Mouse (Mus musculus) forebrain, embryonic 13.5 days (tissue): ENCODE data around the gene Asic2. TPM values are rescaled to one million over a fixed set of nuclear protein-coding genes. Genes with fewer than 3 reads are reported as not detected.

Experiments used
- ATAC-seq: fragments of 200-750 bp; cut with Nextera tagmentation; 2 replicates; pipeline ENCODE4 v1.8.0; 2017
- H3K27ac ChIP-seq: fragments of 300-500 bp; sonication (generic); 2 replicates; pipeline ENCODE4 v1.5.1; 2015; ENCODE audit warnings: inconsistent platforms, mild to moderate bottlenecking, moderate library complexity
- H3K27me3 ChIP-seq: fragments of 300-500 bp; sonication (generic); 2 replicates; pipeline ENCODE4 v1.6.1; 2015; ENCODE audit warnings: mild to moderate bottlenecking, inconsistent platforms
- H3K36me3 ChIP-seq: fragments of 300-500 bp; sonication (generic); 2 replicates; pipeline ENCODE4 v1.6.1; 2015; ENCODE audit warnings: mild to moderate bottlenecking, inconsistent platforms; ENCODE audit not compliant: poor library complexity, severe bottlenecking
- H3K4me1 ChIP-seq: fragments of 300-500 bp; sonication (generic); 2 replicates; pipeline ENCODE4 v1.6.1; 2015; ENCODE audit warnings: inconsistent platforms
- H3K4me2 ChIP-seq: fragments of 300-500 bp; sonication (generic); 2 replicates; pipeline ENCODE4 v1.6.1; 2015; ENCODE audit warnings: inconsistent platforms, mild to moderate bottlenecking, moderate library complexity
- H3K4me3 ChIP-seq: fragments of 300-500 bp; sonication (generic); 2 replicates; pipeline ENCODE4 v1.5.1; 2015; ENCODE audit warnings: mild to moderate bottlenecking, inconsistent platforms
- H3K9ac ChIP-seq: fragments of 300-500 bp; sonication (generic); 2 replicates; pipeline ENCODE4 v1.6.1; 2015; ENCODE audit warnings: mild to moderate bottlenecking, inconsistent platforms
- H3K9me3 ChIP-seq: fragments of 300-500 bp; sonication (generic); replicated peaks from 2 replicates; pipeline ENCODE4 v1.6.1; 2016; ENCODE audit warnings: inconsistent platforms
- WGBS: fragments of 180-500 bp; shearing (Covaris S2); methylation state at CpG from one replicate; pipeline ENCODE4 v1.1.7; 2015; 5-methylcytosine and 5-hydroxymethylcytosine counted together
- polyA plus RNA-seq: library from polyadenylated mRNA; unstranded; fragments of >200 nt; fragmentation: Nextera tagmentation; extraction: Ambion mirVana; gene quantifications from 2 replicates; pipeline ENCODE4 v1.2.1, GENCODE M21; 2015

Gene Asic2
- polyA plus RNA-seq, 1 experiment from 2014 or later: 2.3 TPM

DNA sequence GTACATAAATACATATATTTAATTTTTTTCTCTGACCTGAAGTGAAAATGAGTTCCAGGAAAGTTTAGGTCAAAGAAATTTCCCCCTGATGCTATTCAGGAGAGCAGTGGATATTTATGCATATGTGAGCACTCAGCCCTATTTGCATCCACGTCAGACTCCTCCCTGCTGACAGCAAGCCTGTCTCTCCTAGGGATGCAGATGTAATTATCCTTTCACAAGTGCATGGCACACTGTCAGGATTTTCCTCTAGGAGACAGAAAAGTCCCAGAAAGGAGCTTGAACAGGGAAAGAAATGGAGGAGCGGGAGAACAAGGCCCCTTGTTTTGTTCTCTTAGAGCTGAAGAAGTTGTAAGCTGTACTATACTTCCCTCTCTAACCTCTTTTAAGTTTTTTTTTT is 287.7 kb downstream of the Asic2 start:
- Histone ChIP-seq H3K9me3 (no peaks in the 10 kb centered on the region), H3K27ac (peak overlapping the region; percentile 8; the same call in 1 of the 2 replicates), H3K36me3 (no peaks in the 10 kb centered on the region), H3K4me3 (no peak overlapping the region), H3K27me3 (no peaks in the 10 kb centered on the region), H3K4me2 (no peak overlapping the region), H3K9ac (no peak overlapping the region), H3K4me1 (peaks cover 3% of the 10 kb centered on the region; the same call in 1 of the 2 replicates)
- ATAC-seq: 0 out of 2 replicates have a peak, but pooled peaks have one; percentile 36
- WGBS: 33% methylated on average over 2 of the region's 2 CpGs

DNA sequence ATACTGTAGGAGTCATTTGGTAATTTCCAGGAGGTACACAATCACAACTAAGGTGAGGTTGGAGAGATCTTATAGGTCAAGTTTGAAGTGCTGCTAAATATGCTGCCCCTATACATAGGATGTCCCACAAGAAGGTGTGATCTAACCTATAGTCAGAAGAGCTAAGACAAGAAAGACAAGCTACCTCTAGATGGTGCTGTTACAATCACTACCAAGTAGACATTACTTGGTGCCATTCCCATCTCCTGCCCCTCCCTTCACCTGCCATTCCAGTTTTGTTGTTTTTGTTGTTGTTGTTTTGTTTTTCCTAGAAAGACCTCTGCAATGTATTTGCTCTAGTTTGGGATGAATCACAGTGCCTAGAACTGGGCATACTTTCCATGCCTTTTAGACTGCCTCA is 296.5 kb downstream of the Asic2 start:
- ATAC-seq: no peak
- no peaks in the 10 kb centered on the region for H3K9me3 ChIP-seq
- no peak overlapping the region for H3K4me2 ChIP-seq
- no peaks in the 10 kb centered on the region for H3K4me1 ChIP-seq
- no peak overlapping the region for H3K4me3 ChIP-seq
- H3K27me3 ChIP-seq: no peaks in the 10 kb centered on the region
- no peaks in the 10 kb centered on the region for H3K36me3 ChIP-seq
- no peak overlapping the region for H3K27ac ChIP-seq
- H3K9ac ChIP-seq: no peak overlapping the region

DNA sequence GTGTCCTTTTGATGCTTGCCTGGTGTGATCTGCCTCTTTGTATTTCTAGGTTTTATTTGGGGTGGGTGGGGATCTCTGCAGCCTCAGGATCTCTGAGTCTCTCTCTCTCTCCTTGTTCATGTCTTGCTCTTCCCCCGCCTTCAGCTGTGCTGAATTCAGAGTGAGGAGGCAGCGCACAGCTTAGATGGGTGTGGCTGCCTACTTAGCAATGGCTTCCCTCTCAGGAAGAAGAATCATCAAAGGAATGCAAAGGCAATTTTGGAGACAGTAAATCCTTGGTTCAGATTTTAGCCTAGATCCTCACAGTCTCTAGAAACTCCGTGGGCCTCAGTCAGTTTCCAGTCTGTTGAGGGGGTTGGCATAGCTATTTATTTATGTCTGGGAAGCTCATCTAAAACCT is 297.8 kb downstream of the Asic2 start:
- WGBS: 78% methylated on average over 3 of the region's 3 CpGs
- H3K27me3 ChIP-seq: no peaks in the 10 kb centered on the region
- no peaks in the 10 kb centered on the region for H3K9me3 ChIP-seq
- H3K36me3 ChIP-seq: no peaks in the 10 kb centered on the region
- no peak for ATAC-seq
- H3K9ac ChIP-seq: no peak overlapping the region
- no peak overlapping the region for H3K4me2 ChIP-seq
- no peaks in the 10 kb centered on the region for H3K4me1 ChIP-seq
- no peak overlapping the region for H3K4me3 ChIP-seq
- no peak overlapping the region for H3K27ac ChIP-seq

DNA sequence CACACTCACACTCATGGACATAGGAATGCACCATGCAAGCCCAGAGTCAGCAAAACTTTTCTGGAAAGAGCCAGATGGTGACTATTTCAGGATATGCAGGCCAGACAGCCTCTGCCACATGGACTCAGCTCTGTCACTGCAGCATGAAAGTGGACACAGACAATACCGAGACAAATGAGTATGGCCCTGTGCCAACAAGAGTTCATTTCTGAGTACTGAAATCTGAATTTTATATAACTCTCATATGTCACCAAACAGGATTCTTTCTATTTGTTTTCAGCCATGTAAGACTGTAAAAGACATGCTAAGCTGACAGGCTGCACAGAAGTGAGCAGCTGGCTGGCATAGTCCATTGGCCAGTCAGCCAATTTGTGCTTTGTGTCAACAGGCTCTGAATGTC is 309.4 kb downstream of the Asic2 start:
- H3K36me3 ChIP-seq: no peaks in the 10 kb centered on the region
- no peaks in the 10 kb centered on the region for H3K9me3 ChIP-seq
- H3K4me1 ChIP-seq: peaks cover 24% of the 10 kb centered on the region
- no peak overlapping the region for H3K9ac ChIP-seq
- H3K4me2 ChIP-seq: no peak overlapping the region
- H3K27me3 ChIP-seq: no peaks in the 10 kb centered on the region
- no peak overlapping the region for H3K27ac ChIP-seq
- 50% methylated on average over 1 of the region's 1 CpGs for WGBS
- ATAC-seq: no peak
- no peak overlapping the region for H3K4me3 ChIP-seq

DNA sequence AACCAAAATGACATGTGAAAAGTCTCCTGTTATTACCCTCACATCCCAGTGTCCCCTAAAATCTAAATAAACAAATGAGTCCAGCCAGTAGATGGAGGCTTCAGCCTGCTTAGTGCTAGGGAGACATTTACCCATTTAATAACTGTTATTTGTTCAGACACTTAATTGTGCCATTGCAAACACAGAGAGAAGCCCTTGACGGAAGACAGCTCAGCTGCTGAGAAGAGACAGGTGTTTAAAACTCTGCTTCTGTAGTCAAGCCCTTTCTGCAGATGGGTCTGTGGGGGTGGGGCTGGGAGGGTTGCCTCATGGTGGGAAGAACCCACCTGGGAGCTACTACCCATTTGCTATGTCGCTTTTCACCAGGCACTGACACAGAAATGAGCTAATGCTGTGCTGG is 311.1 kb downstream of the Asic2 start:
- Histone ChIP-seq H3K4me2 (no peak overlapping the region), H3K9me3 (no peaks in the 10 kb centered on the region), H3K27me3 (no peaks in the 10 kb centered on the region), H3K9ac (no peak overlapping the region), H3K4me3 (no peak overlapping the region), H3K4me1 (peaks cover 24% of the 10 kb centered on the region), H3K36me3 (no peaks in the 10 kb centered on the region), H3K27ac (peak overlapping the region; percentile 40; the same call in 1 of the 2 replicates)
- no peak for ATAC-seq
- WGBS: 35% methylated on average over 2 of the region's 2 CpGs

DNA sequence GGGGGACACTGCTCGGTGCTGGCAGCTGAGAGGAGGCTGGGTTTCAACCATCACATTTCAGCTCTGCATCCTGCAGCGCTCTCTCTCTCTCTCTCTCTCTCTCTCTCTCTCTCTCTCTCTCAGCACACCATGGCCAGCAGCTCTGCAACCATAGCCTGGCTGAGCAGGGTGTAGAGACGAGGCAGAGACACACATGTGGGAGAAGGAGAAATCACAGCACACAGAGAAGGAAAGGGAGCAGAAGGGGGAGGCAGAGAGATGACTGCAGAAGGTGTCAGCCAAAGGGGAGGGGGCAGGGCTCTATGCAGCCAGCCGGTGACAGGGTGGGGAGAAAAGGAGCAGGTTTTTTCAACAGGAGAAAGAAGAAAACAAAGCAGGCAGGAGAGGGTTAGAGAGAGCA is 320.4 kb downstream of the Asic2 start:
- Histone ChIP-seq H3K4me3 (no peak overlapping the region), H3K27me3 (no peaks in the 10 kb centered on the region), H3K9me3 (no peaks in the 10 kb centered on the region), H3K27ac (no peak overlapping the region), H3K36me3 (no peaks in the 10 kb centered on the region), H3K4me2 (no peak overlapping the region), H3K4me1 (peaks cover 14% of the 10 kb centered on the region), H3K9ac (no peak overlapping the region)
- 29% methylated on average over 3 of the region's 4 CpGs for WGBS
- peak; percentile 16; the same call in 1 of the 2 replicates for ATAC-seq

DNA sequence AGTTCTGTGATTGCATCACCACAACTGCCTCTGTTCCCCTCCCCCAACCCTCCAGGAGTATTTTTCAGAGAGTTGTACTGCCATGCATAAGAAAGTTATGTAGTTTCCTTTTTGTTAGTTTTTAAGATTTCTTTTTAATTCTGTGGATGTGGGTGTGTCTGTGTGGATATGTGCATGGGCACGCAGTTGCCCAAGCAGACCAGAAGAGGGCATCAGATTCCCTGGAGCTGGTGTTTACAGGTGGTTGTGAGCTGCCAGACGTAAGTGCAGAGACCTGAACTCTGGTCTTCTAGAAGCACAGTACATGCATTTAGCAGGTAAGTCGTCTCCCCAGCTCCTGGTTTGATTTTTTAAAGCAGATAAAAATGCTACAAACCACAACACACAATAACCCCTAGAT is 322.7 kb downstream of the Asic2 start:
- no peak overlapping the region for H3K4me3 ChIP-seq
- peaks cover 14% of the 10 kb centered on the region for H3K4me1 ChIP-seq
- no peaks in the 10 kb centered on the region for H3K9me3 ChIP-seq
- 87% methylated on average over 3 of the region's 3 CpGs for WGBS
- H3K4me2 ChIP-seq: no peak overlapping the region
- H3K27ac ChIP-seq: no peak overlapping the region
- H3K27me3 ChIP-seq: no peaks in the 10 kb centered on the region
- no peaks in the 10 kb centered on the region for H3K36me3 ChIP-seq
- no peak overlapping the region for H3K9ac ChIP-seq
- ATAC-seq: no peak

DNA sequence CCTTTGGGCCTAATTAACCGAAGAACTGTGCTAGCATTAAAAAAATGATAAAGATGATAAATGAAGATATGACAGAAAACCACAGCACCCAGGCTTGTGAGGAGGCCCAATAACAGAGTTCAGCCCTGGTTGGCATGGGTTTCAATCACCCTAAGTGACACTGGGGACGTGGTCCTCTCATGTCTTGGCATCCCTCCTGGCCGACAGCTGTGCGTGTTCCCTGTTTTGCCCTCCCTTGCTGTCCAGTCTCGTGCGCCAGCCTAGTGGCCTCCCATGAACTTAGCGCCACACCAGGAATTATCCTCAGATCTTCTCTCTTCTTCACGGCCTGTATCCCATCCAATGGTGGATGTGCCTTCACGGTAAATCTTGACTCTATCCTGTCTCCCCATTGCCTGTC is 331.9 kb downstream of the Asic2 start:
- H3K4me1 ChIP-seq: peaks cover 6% of the 10 kb centered on the region; the same call in 1 of the 2 replicates
- H3K4me2 ChIP-seq: no peak overlapping the region
- no peaks in the 10 kb centered on the region for H3K9me3 ChIP-seq
- no peaks in the 10 kb centered on the region for H3K36me3 ChIP-seq
- no peak for ATAC-seq
- H3K4me3 ChIP-seq: no peak overlapping the region
- H3K27ac ChIP-seq: no peak overlapping the region
- H3K9ac ChIP-seq: no peak overlapping the region
- no peaks in the 10 kb centered on the region for H3K27me3 ChIP-seq
- 94% methylated on average over 9 of the region's 9 CpGs for WGBS

DNA sequence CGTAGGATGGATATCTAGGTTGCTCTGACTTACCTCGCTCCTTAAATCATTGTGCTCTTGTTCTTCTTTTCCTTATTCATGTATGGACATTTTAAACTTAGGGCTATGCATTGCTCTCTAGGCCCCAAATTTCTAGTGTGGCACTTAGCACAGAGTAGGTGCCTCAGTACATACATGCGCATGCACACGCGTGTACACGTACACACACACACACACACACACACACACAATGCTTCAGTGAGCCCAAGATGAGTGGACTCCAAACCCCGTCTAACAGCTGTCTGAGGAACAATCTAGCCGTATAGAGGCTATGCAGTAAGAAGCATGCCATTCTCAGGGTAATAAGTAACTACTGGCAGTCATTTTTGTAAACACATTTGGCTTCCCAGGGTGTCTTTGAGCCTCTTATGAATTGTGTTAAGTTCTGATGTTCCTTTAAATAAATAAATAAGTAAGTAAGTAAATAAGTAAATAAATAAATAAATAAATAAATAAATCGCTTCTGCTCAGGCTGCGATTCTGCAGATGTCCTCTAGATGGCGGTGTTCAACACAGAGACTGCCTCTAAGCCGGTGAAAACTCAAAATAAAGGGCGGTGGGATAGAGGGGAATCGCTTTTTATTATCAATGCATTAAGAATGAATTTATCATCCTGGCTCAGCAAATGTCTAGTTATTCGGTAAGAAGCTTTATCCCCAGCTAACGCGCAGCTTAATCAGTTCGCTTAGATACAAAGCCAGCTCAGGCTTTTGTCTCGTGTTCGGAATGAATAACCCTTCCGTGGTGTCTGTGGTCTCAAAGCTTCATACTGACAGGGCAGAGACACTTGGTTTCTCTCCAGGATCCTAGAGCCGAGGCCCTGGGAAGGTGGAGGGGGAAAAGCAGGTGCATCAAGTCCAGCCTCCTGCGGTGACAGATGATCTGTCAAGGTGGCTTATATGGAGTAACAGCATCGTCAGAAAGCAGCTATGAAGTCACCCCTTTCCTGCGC is 333.6 kb downstream of the Asic2 start:
- Histone ChIP-seq H3K27me3 (no peaks in the 10 kb centered on the region), H3K36me3 (no peaks in the 10 kb centered on the region), H3K9ac (0 out of 2 replicates have a peak overlapping the region, but pooled peaks have one; percentile 34), H3K4me3 (peak overlapping the region; percentile 23), H3K4me1 (peaks cover 6% of the 10 kb centered on the region; the same call in 1 of the 2 replicates), H3K27ac (no peak overlapping the region), H3K4me2 (peak overlapping the region; percentile 47), H3K9me3 (no peaks in the 10 kb centered on the region)
- 0 out of 2 replicates have a peak, but pooled peaks have one; percentile 38 for ATAC-seq
- 46% methylated on average over 25 of the region's 25 CpGs for WGBS

DNA sequence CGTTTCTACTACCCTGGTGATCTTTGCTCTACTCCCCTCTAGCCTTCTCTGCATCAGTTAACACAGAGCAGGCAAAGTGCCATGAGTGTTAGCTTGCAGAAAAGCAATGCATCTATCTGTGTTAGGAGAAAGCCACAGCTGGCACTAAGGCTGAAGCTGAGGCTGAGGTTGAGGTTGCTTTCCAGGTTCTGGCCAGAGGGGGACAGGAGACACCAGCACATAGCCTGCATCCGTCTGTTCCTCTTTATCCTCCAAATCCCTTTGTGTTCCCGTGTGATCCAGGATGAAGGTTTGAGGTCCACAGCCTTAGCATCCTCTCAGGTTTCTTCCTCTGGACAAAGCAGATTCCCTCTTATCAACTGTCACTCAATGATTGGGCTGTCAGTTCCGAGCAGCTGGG is 343.1 kb downstream of the Asic2 start:
- 56% methylated on average over 4 of the region's 4 CpGs for WGBS
- Histone ChIP-seq H3K9ac (no peak overlapping the region), H3K4me1 (no peaks in the 10 kb centered on the region), H3K27me3 (no peaks in the 10 kb centered on the region), H3K4me2 (no peak overlapping the region), H3K9me3 (no peaks in the 10 kb centered on the region), H3K4me3 (no peak overlapping the region), H3K27ac (no peak overlapping the region), H3K36me3 (no peaks in the 10 kb centered on the region)
- ATAC-seq: no peak

DNA sequence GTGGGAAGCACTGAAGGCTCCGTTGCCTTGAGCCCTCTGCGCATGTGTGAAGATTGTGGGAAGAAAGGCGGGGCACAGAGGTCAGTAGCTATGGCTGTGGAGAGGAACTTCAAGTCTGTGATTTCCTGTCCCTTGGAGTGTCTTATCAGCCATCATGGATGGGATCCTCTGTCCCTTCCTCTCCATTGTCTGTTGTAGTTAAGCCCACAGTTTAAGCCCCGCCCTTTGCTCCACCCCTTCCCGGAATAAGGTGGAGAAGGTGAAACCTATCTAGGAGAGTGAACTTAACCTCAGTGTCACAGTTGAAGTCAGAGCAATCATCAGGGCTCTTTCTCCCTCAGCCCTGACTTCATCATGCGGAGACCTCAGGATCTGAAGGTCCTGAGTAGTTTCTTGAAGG is 347.7 kb downstream of the Asic2 start:
- Histone ChIP-seq H3K9me3 (no peaks in the 10 kb centered on the region), H3K27me3 (no peaks in the 10 kb centered on the region), H3K4me1 (no peaks in the 10 kb centered on the region), H3K27ac (no peak overlapping the region), H3K4me3 (no peak overlapping the region), H3K36me3 (no peaks in the 10 kb centered on the region), H3K9ac (no peak overlapping the region), H3K4me2 (no peak overlapping the region)
- no peak for ATAC-seq
- WGBS: 74% methylated on average over 6 of the region's 6 CpGs

DNA sequence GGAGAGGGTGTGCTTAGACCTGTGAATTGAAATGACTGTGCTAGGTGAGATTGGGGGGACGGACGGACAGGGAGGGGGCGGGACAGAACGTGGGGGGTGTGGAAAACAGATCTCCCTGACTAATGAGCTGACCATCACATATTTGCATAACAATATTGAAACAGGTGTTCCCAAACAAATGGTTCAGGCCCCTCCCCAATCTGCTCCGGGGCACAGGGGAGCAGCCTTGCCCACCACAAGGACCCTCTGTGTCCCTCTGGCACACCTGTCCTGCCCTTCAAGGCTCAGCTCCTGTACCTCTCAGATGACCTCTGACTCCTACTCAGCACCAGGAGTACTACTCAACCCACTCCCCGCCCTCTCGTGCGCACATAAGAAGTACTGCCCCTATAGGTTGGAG is 351.8 kb downstream of the Asic2 start:
- H3K4me1 ChIP-seq: peaks cover 25% of the 10 kb centered on the region
- 85% methylated on average over 8 of the region's 8 CpGs for WGBS
- H3K4me3 ChIP-seq: no peak overlapping the region
- no peak for ATAC-seq
- H3K9me3 ChIP-seq: no peaks in the 10 kb centered on the region
- H3K27ac ChIP-seq: no peak overlapping the region
- H3K9ac ChIP-seq: no peak overlapping the region
- no peaks in the 10 kb centered on the region for H3K27me3 ChIP-seq
- H3K36me3 ChIP-seq: no peaks in the 10 kb centered on the region
- no peak overlapping the region for H3K4me2 ChIP-seq
